Mouse (Mus musculus) cerebellum, postnatal 4 days (tissue): ENCODE results near the gene Sesn3.
"Not testable (repeated sequence)": the region's sequence is repeated elsewhere in the genome, so short reads cannot be mapped to it uniquely, and the experiment has no call there.

Experiments used
- DNase-seq, 2 experiments: peaks; one replicate each; pipeline ENCODE4 v3.0.0; 2022; ENCODE audit warnings: low spot score in 2 of 2, mixed read lengths in 1 of 2

The Sesn3 gene

GRCm38 (mm10) chr9:14280696-14281095 lies 5.8 kb downstream of the Sesn3 start:
- no peak for DNase-seq

- no peak for DNase-seq
Observed at GRCm38 (mm10) chr9:14285036-14285435, 10.2 kb downstream of the Sesn3 start.

- DNase-seq: no peak
Observed at GRCm38 (mm10) chr9:14287234-14287633, 12.4 kb downstream of the Sesn3 start.

GRCm38 (mm10) chr9:14288500-14288899 lies 13.6 kb downstream of the Sesn3 start:
- no peak for DNase-seq

GRCm38 (mm10) chr9:14293866-14294265 lies 19.0 kb downstream of the Sesn3 start:
- DNase-seq: no peak

- no peak for DNase-seq
Observed at GRCm38 (mm10) chr9:14295680-14296440, 21.0 kb downstream of the Sesn3 start.

- no peak for DNase-seq
Observed at GRCm38 (mm10) chr9:14297204-14297603, 22.3 kb downstream of the Sesn3 start.

- no peak for DNase-seq
Observed at GRCm38 (mm10) chr9:14299819-14300218, 25.0 kb downstream of the Sesn3 start.

GRCm38 (mm10) chr9:14300795-14301194 lies 25.9 kb downstream of the Sesn3 start:
- no peak for DNase-seq

GRCm38 (mm10) chr9:14304262-14304968 lies 29.5 kb downstream of the Sesn3 start:
- no peak for DNase-seq

GRCm38 (mm10) chr9:14307341-14307740 lies 32.5 kb downstream of the Sesn3 start:
- DNase-seq: no peak

GRCm38 (mm10) chr9:14313968-14314367 lies 39.1 kb downstream of the Sesn3 start:
- DNase-seq: no peak

GRCm38 (mm10) chr9:14314477-14314876 lies 39.6 kb downstream of the Sesn3 start:
- DNase-seq: no peak

- no peak for DNase-seq
Observed at GRCm38 (mm10) chr9:14316618-14317017, 41.8 kb downstream of the Sesn3 start.

- no peak for DNase-seq
Observed at GRCm38 (mm10) chr9:14335829-14336228, 61.0 kb downstream of the Sesn3 start.

GRCm38 (mm10) chr9:14336901-14337300 lies 62.0 kb downstream of the Sesn3 start:
- DNase-seq: no peak

GRCm38 (mm10) chr9:14338701-14339100 lies 63.8 kb downstream of the Sesn3 start:
- DNase-seq: no peak

- DNase-seq: peak; percentile 77 to 81
Observed at GRCm38 (mm10) chr9:14342041-14342668, 67.3 kb downstream of the Sesn3 start.

GRCm38 (mm10) chr9:14345866-14346265 lies 71.0 kb downstream of the Sesn3 start:
- not testable (repeated sequence) for DNase-seq

- no peak for DNase-seq
Observed at GRCm38 (mm10) chr9:14348416-14348815, 73.5 kb downstream of the Sesn3 start.

- DNase-seq: no peak
Observed at GRCm38 (mm10) chr9:14349380-14349779, 74.5 kb downstream of the Sesn3 start.

GRCm38 (mm10) chr9:14350787-14351186 lies 75.9 kb downstream of the Sesn3 start:
- no peak for DNase-seq

- no peak for DNase-seq
Observed at GRCm38 (mm10) chr9:14352337-14352736, 77.5 kb downstream of the Sesn3 start.
